Mouse (Mus musculus) ES-E14 (cell line): Measurements from ENCODE around the gene Ell.

Experiments
- MAFK ChIP-seq: IDR thresholded peaks from 2 replicates; pipeline ENCODE4 v1.6.1; 2014; ENCODE audit warnings: mild to moderate bottlenecking, low read depth, low read length, inconsistent platforms; ENCODE audit not compliant: insufficient read depth
- ZC3H11A ChIP-seq: IDR thresholded peaks from 2 replicates; pipeline ENCODE4 v1.6.1; 2012; ENCODE audit warnings: low read depth, mild to moderate bottlenecking, inconsistent platforms, low read length, borderline replicate concordance
- ZNF384 ChIP-seq: IDR thresholded peaks from 2 replicates; pipeline ENCODE4 v1.6.1; 2012; ENCODE audit warnings: low read depth, low read length, inconsistent platforms

DNA sequence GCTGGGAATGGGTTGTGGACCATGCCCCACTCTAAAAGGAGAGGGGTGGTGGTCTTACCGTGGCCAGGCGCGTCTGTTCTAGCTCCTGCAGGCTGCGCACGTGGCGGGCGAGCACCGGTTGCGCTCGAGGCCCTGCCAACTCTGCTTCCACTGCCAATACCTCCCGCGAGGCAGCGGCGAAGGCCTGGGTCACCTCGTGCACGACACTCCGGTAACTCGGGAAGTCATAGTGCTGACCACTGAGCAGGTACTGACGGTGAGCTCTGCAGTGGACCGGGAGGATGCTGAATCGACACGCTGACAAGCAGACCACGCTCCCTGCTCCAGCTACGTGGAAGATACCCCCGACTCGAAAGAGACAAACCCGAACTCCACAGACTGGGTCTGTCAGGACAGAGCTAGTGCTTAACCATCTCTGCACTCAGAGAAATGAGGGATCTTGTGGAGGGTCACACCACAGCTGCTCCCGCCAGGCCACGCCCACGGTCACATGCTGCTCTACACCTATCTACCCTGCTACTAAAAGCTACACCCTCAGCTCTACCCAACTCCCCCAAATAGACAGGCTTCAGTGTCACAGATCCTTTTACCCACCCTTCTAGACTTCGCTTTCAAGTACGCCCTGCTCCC is 33.4 kb upstream of the Ell start:
- TF ChIP-seq ZC3H11A (no peak), MAFK (no peak), ZNF384 (no peak)
